Mouse (Mus musculus) colon, adult 2 months (tissue): ENCODE results near the gene Fam133b. TPM values are rescaled to one million over a fixed set of nuclear protein-coding genes. Genes with fewer than 3 reads are reported as not detected.

Source experiments
- polyA plus RNA-seq: library from polyadenylated mRNA; depleted of rRNA; stranded (reverse); fragments of >200 nt; gene quantifications from 2 replicates; pipeline ENCODE4 v1.2.3, GENCODE M21; 2012; rRNA removed

Fam133b gene
- polyA plus RNA-seq, result 2.8 and 3.4 TPM in 2 replicates

DNA sequence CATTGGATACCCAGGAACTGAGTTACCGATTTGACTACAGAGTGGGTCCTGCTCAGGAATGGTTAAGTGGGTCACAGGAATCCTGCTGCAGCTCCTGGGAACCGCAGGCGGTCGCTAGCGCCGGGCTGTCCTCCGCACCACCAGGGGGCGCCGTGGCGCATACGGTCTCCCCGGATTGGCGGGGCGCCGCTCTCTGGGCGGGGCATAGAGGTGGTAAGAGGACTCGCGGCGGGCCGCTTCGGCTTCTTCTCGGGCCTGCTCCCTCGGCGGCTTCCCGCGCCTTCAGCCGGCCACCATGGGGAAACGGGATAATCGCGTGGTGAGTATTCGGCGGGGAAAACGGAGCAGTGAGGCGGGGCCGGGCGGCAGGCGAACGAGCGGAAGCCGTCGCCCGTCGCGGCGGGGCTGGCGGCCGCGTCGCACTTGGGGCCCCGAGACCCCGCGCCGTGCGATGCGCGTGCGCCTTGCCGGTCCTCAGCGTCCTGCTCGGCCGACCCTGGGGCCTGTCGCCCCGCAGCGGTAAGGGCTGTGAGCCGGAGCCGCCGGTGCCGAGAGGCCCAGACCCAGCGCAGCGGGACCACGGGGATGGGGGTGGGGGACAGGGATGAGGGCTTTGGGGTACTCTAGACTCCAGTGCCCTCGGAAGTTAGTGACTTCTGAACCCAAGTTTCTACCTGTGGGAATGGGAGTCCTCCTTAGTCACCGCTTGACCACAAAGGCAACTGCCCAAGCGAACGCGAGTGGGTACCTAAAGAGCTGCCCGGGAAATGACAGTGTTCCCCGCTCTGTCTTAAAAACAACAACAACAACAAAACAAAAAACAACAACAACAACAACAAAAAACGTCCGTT is at the start of gene Fam133b:
TSS of gene Fam133b (plus strand) at position 205 of the 851 bp plus-strand sequence.

GRCm38 (mm10) chr5:3571266-3571665 is 27.6 kb downstream of the Fam133b start, which contains the start of gene 1700109H08Rik:
1700109H08Rik (plus strand) TSS chr5:3571566.

GRCm38 (mm10) chr5:3595693-3596398 is 52.2 kb downstream of the Fam133b start, which contains the start of gene Pex1:
Pex1 (plus strand) TSS chr5:3596066.

GRCm38 (mm10) chr5:3596399-3596766 is 52.8 kb downstream of the Fam133b start, which contains the start of gene Rbm48:
Rbm48 (minus strand) TSS chr5:3596585.

Other genes starting within 250 kb of the Fam133b start
- gene Cdk6, start 202.3 kb upstream of the Fam133b start, polyA plus RNA-seq, result 11.8 and 12.4 TPM in 2 replicates
- 0.57 and 0.78 TPM in 2 replicates for gene 1700109H08Rik, start 27.7 kb downstream of the Fam133b start, polyA plus RNA-seq
- 3.9 and 4.5 TPM in 2 replicates for gene Pex1, start 52.2 kb downstream of the Fam133b start, polyA plus RNA-seq
- gene Rbm48, start 52.8 kb downstream of the Fam133b start, polyA plus RNA-seq, result 2.4 and 2.9 TPM in 2 replicates
- not detected in 2 replicates for gene Tmbim7, start 107.3 kb downstream of the Fam133b start, polyA plus RNA-seq
- gene Gatad1, start 113.4 kb downstream of the Fam133b start, polyA plus RNA-seq, result 35.7 and 42.9 TPM in 2 replicates